Mouse (Mus musculus) layer of hippocampus, adult 8-10 months (tissue): ENCODE data around the gene Gm49358. TPM values are rescaled to one million over a fixed set of nuclear protein-coding genes. Genes with fewer than 3 reads are reported as not detected.

ENCODE experiments used
- DNase-seq, 2 experiments: peaks; one replicate each; pipeline ENCODE4 v3.0.0; 2022; ENCODE audit warnings: low spot score in 2 of 2
- total RNA-seq, 4 experiments: library from RNA; stranded (reverse); gene quantifications; 2 replicates each; pipeline ENCODE4 v1.2.4; 2022

Gene Gm49358
- 10 to 100 TPM; 28.9 to 57.9 (median 42.3) TPM for total RNA-seq

GRCm38 (mm10) chr10:86763672-86764071 is at the start of gene Gm49358:
Gm49358 (plus strand) TSS chr10:86763972.
- no peak for DNase-seq

GRCm38 (mm10) chr10:86727548-86727980 is 36.2 kb upstream of the Gm49358 start:
- no peak for DNase-seq

- no peak for DNase-seq
Observed at GRCm38 (mm10) chr10:86728176-86728575, 35.6 kb upstream of the Gm49358 start.

GRCm38 (mm10) chr10:86730823-86731499 is 32.8 kb upstream of the Gm49358 start:
- peak; percentile 58 to 88 for DNase-seq

GRCm38 (mm10) chr10:86731500-86731863 is 32.3 kb upstream of the Gm49358 start:
- DNase-seq, result no peak

- no peak for DNase-seq
Observed at GRCm38 (mm10) chr10:86735036-86735435, 28.7 kb upstream of the Gm49358 start.

- DNase-seq, result no peak
Observed at GRCm38 (mm10) chr10:86742918-86743317, 20.9 kb upstream of the Gm49358 start.

- no peak for DNase-seq
Observed at GRCm38 (mm10) chr10:86744306-86744705, 19.5 kb upstream of the Gm49358 start.

GRCm38 (mm10) chr10:86755816-86756502 is 7.8 kb upstream of the Gm49358 start:
- DNase-seq, result no peak

- no peak for DNase-seq
Observed at GRCm38 (mm10) chr10:86757724-86758123, 6.0 kb upstream of the Gm49358 start.

- no peak for DNase-seq
Observed at GRCm38 (mm10) chr10:86758211-86758610, 5.6 kb upstream of the Gm49358 start.

GRCm38 (mm10) chr10:86761236-86761635 is 2.5 kb upstream of the Gm49358 start:
- DNase-seq, result no peak

GRCm38 (mm10) chr10:86761722-86762383 is 1.9 kb upstream of the Gm49358 start:
- DNase-seq, result no peak

GRCm38 (mm10) chr10:86762384-86762730 is 1.4 kb upstream of the Gm49358 start:
- no peak for DNase-seq

- DNase-seq, result no peak
Observed at GRCm38 (mm10) chr10:86765344-86765966, 1.7 kb downstream of the Gm49358 start.

- no peak for DNase-seq
Observed at GRCm38 (mm10) chr10:86769216-86769615, 5.4 kb downstream of the Gm49358 start.

GRCm38 (mm10) chr10:86769797-86770196 is 6.0 kb downstream of the Gm49358 start:
- DNase-seq, result no peak

GRCm38 (mm10) chr10:86771701-86772100 is 7.9 kb downstream of the Gm49358 start:
- DNase-seq, result no peak

GRCm38 (mm10) chr10:86772231-86772631 is 8.5 kb downstream of the Gm49358 start:
- DNase-seq, result no peak

- DNase-seq, result no peak
Observed at GRCm38 (mm10) chr10:86773360-86773759, 9.6 kb downstream of the Gm49358 start.

- no peak for DNase-seq
Observed at GRCm38 (mm10) chr10:86776281-86776680, 12.5 kb downstream of the Gm49358 start.
